Mouse (Mus musculus): Measurements from ENCODE around the gene Lce1k.
"Not testable (repeated sequence)": the region's sequence is repeated elsewhere in the genome, so short reads cannot be mapped to it uniquely, and the experiment has no call there.

Gene Lce1k

GRCm38 (mm10) chr3:92807791-92808190, at the start of gene Lce1k:
TSS of gene Lce1k (minus strand) at chr3:92807891.
- in situ Hi-C loops (cut with MboI, MseI): no loop called here

GRCm38 (mm10) chr3:92851186-92851585, 43.5 kb upstream of the Lce1k start, which contains the start of gene Lce1l:
TSS of gene Lce1l (minus strand) at chr3:92851286.
- in situ Hi-C loops (cut with MboI, MseI): no loop called here

GRCm38 (mm10) chr3:92827108-92827507, 19.4 kb upstream of the Lce1k start, which contains the start of gene Kprp:
TSS of gene Kprp (minus strand) at chr3:92827247.
- in situ Hi-C loops (cut with MboI, MseI): no loop called here

GRCm38 (mm10) chr3:92825808-92826207, 18.1 kb upstream of the Lce1k start:
- in situ Hi-C loops (cut with MboI, MseI): no loop called here

GRCm38 (mm10) chr3:92816036-92816435, 8.3 kb upstream of the Lce1k start:
- in situ Hi-C loops (cut with MboI, MseI): not testable (repeated sequence)

- in situ Hi-C loops (cut with MboI, MseI): no loop called here
These were observed 7.9 kb upstream of the Lce1k start for GRCm38 (mm10) chr3:92815581-92815980.

- in situ Hi-C loops (cut with MboI, MseI): no loop called here
These were observed 17.3 kb downstream of the Lce1k start, which contains the start of gene Lce1j for GRCm38 (mm10) chr3:92790414-92790813. TSS of gene Lce1j (minus strand) at chr3:92790514.

- in situ Hi-C loops (cut with MboI, MseI): no loop called here
These were observed 28.9 kb downstream of the Lce1k start, which contains the start of gene Lce1i for GRCm38 (mm10) chr3:92778799-92779198. TSS of gene Lce1i (minus strand) at chr3:92778899.

GRCm38 (mm10) chr3:92771573-92771972, 36.1 kb downstream of the Lce1k start:
- in situ Hi-C loops (cut with MboI, MseI): no loop called here

- in situ Hi-C loops (cut with MboI, MseI): no loop called here
These were observed 42.7 kb downstream of the Lce1k start, which contains the start of gene Lce1h for GRCm38 (mm10) chr3:92764965-92765364. TSS of gene Lce1h (minus strand) at chr3:92765065.

Data from T-helper 1 cell (primary cell).